Mouse (Mus musculus) ES-E14 (cell line): ENCODE measurements around the gene Prkar2b. TPM values are rescaled to one million over a fixed set of nuclear protein-coding genes. Genes with fewer than 3 reads are reported as not detected.

Experiments
- DNase-seq: peaks from one replicate; pipeline ENCODE4 v3.0.0-alpha.2; 2013; ENCODE audit warnings: low read depth, low spot score
- H3K27ac ChIP-seq: 2 replicates; pipeline ENCODE4 v1.5.1; 2012; ENCODE audit warnings: low read depth, mild to moderate bottlenecking, low read length, moderate library complexity, mixed read lengths; ENCODE audit not compliant: poor library complexity, insufficient read depth, severe bottlenecking
- H3K36me3 ChIP-seq: 2 replicates; pipeline ENCODE4 v1.6.1; 2012; ENCODE audit warnings: mild to moderate bottlenecking, low read length, moderate library complexity, mixed read lengths; ENCODE audit not compliant: control insufficient read depth, poor library complexity, insufficient read depth, severe bottlenecking
- H3K4me1 ChIP-seq, 2 experiments: fragments of 150-350 bp in 1 of 2; sonication (generic) in 1 of 2; 2 replicates each; pipeline ENCODE4 v1.6.1; 2012; ENCODE audit warnings: low read length in 2 of 2, mild to moderate bottlenecking in 1 of 2, mixed read lengths in 1 of 2; ENCODE audit not compliant: control insufficient read depth in 2 of 2, insufficient read depth in 2 of 2, poor library complexity in 1 of 2
- H3K4me3 ChIP-seq, 2 experiments: fragments of 150-350 bp in 1 of 2; sonication (generic) in 1 of 2; 2 replicates each; pipeline ENCODE4 v1.5.1; 2012; ENCODE audit warnings: low read length in 2 of 2, low read depth in 1 of 2, mild to moderate bottlenecking in 1 of 2, mixed read lengths in 1 of 2; ENCODE audit not compliant: insufficient read depth in 1 of 2, poor library complexity in 1 of 2, severe bottlenecking in 1 of 2
- H3K9ac ChIP-seq: 2 replicates; pipeline ENCODE4 v1.6.1; 2012; ENCODE audit warnings: low read depth, mild to moderate bottlenecking, low read length, mixed read lengths; ENCODE audit not compliant: poor library complexity, insufficient read depth, severe bottlenecking
- H3K9me3 ChIP-seq: fragments of 150-350 bp; sonication (generic); 2 replicates; pipeline ENCODE4 v1.6.1; 2012; ENCODE audit warnings: low read depth, mild to moderate bottlenecking, low read length; ENCODE audit not compliant: control insufficient read depth, insufficient read depth
- CHD2 ChIP-seq: IDR thresholded peaks from 2 replicates; pipeline ENCODE4 v1.6.1; 2014; ENCODE audit warnings: mild to moderate bottlenecking, low read depth, low read length, inconsistent platforms
- HCFC1 ChIP-seq: IDR thresholded peaks from 2 replicates; pipeline ENCODE4 v1.6.1; 2012; ENCODE audit warnings: low read length, inconsistent platforms, borderline replicate concordance; ENCODE audit not compliant: insufficient read depth
- MAFK ChIP-seq: IDR thresholded peaks from 2 replicates; pipeline ENCODE4 v1.6.1; 2014; ENCODE audit warnings: mild to moderate bottlenecking, low read depth, low read length, inconsistent platforms; ENCODE audit not compliant: insufficient read depth
- ZC3H11A ChIP-seq: IDR thresholded peaks from 2 replicates; pipeline ENCODE4 v1.6.1; 2012; ENCODE audit warnings: low read depth, mild to moderate bottlenecking, inconsistent platforms, low read length, borderline replicate concordance
- ZNF384 ChIP-seq: IDR thresholded peaks from 2 replicates; pipeline ENCODE4 v1.6.1; 2012; ENCODE audit warnings: low read depth, low read length, inconsistent platforms
- in situ Hi-C, 2 experiments: fragments of 600-800 bp; cut with MboI; formaldehyde crosslinking; loops; one replicate each; pipeline ENCODE4 v1.15.1; 2025; ENCODE audit warnings: low sequenced_read_pairs in 2 of 2, inconsistent platforms in 1 of 2; ENCODE audit not compliant: unreplicated experiment in 2 of 2
- total RNA-seq: library from RNA; depleted of rRNA; stranded (reverse); fragments of 300-350 nt; gene quantifications from 2 replicates; pipeline ENCODE4 v1.2.3, GENCODE M21; 2012

Prkar2b gene
- total RNA-seq, 1 experiment, result 3.1 TPM

DNA sequence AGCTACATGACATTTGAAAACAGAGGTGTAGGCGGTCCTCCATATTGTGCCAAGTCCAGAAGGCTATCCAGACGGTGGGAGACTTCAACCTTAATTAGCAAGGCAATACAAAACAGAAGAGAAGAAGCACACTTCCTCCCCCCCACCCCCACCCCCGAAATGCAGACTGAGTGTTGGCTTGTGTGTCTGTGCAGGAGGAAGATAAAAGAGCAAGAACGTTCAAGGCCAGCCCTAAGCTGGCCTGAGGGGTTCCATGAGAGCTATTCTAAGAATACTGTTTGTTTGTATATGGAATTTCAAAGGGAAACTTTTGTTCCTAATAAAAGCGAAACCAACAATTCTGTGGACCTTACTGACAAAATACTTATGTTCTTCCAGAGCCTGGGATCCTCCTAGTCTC, 23.5 kb upstream of the Prkar2b start:
- H3K9me3 ChIP-seq, result no peaks in the 10 kb centered on the region
- TF ChIP-seq ZC3H11A (no peak), HCFC1 (no peak), ZNF384 (no peak), CHD2 (no peak), MAFK (no peak)

DNA sequence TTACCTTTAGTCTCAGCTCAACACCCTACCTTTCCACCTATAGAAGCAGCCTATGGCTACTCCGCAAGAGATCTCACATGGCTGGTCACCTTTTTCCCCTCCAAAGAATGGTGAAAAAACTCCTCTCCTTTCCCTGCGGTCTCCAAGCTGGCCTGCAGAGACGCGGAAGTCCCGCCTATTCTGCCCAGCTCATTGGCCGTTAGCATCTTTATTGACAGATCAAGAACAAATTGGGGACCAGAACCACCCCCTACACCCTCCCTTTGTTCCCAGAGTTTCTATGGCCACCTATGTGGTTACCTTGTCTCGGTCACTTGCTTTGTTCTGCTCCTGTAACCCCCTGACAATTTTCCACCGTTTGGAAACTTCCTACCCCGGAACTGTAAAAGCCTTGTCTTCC, 19.6 kb upstream of the Prkar2b start:
- Histone ChIP-seq H3K36me3 (no peaks in the 10 kb centered on the region), H3K9ac (no peak overlapping the region)

More for the DNA sequence above, 23.5 kb upstream of the Prkar2b start:
- no peaks in the 10 kb centered on the region for H3K36me3 ChIP-seq
- H3K4me3 ChIP-seq, result no peak overlapping the region
- H3K4me1 ChIP-seq, result 0 out of 4 replicates have a peak, but pooled peaks cover 0 to 2% of the 10 kb centered on the region in 2 experiments
- in situ Hi-C loops, result no loop called here
- no peak overlapping the region for H3K9ac ChIP-seq
- DNase-seq, result no peak
- no peak overlapping the region for H3K27ac ChIP-seq

DNA sequence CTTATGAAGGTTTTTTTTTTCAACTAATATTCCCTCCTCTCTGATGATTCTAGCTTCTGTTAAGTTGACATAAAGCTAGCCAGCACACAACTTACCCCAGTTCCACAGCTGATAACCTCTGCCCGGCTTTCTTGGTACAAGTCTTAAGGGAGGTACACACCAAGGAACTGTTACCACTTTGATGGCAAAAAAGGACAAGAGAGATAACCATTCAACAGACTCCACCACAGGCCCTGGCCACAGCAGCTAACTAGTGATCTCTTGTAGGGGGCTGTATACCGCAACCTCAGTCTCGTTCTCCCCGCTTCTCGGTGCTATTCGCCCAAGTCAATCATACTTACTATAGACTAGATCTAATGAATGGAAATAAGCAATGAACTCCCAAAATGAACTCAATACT, 16.3 kb upstream of the Prkar2b start:
- TF ChIP-seq ZNF384 (no peak), HCFC1 (no peak), CHD2 (no peak), MAFK (no peak), ZC3H11A (no peak)
- Histone ChIP-seq H3K9ac (no peak overlapping the region), H3K4me3 (no peak overlapping the region), H3K27ac (no peak overlapping the region), H3K36me3 (no peaks in the 10 kb centered on the region), H3K4me1 (no peaks in the 10 kb centered on the region), H3K9me3 (no peaks in the 10 kb centered on the region)
- no peak for DNase-seq
- in situ Hi-C loops, result no loop called here

More for the DNA sequence above, 19.6 kb upstream of the Prkar2b start:
- Histone ChIP-seq H3K4me1 (0 out of 4 replicates have a peak, but pooled peaks cover 0 to 2% of the 10 kb centered on the region in 2 experiments), H3K27ac (no peak overlapping the region), H3K4me3 (peak overlapping the region in 1 of 2 experiments; percentile 38; a peak in 1 of 4 replicates), H3K9me3 (no peaks in the 10 kb centered on the region)
- DNase-seq, result no peak
- in situ Hi-C loops, result no loop called here
- TF ChIP-seq ZNF384 (no peak), CHD2 (no peak), MAFK (no peak), HCFC1 (no peak), ZC3H11A (no peak)

DNA sequence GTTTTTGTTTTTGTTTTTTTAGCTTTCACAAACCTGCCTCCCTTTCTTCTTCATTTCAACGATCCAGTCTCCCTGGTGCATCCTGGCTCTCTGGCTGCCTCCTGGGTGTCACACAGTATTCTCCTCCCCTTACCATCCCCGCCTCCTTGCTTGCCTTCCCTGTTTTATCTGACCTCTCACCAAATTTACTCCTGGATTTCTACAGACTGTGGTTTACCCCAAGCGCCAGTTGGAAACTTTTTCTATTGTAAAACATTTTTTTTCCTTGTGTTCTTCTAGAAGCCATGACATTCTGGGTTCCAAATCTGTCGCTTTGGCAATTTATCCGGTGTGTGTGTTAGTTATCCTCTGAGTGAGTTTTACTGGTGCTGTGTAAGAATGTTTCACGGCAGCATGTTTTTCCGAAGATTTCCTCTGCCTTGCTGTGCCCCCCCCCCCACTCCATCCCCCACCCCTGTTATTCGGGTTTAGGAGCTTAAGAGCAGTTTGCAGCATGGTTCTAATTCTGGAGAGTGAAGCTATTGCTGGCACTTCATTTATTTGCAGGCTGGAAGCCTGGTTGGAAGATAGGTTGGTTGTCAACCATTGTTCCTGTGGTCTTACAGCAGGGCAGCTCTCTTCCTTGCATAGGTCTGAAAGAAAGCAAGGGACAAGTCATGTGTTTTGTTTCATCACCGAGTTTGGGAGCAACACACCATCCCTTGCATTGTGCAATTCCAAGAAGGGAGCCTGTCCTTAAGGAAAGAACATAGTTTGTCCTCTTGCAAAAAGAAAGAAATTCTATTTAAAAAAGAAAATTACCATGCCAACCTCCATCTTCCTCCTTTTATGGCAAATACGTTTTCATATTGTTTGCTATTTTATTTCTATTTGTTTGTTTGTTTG, 15.0 kb upstream of the Prkar2b start:
- Histone ChIP-seq H3K36me3 (no peaks in the 10 kb centered on the region), H3K4me3 (no peak overlapping the region), H3K27ac (no peak overlapping the region), H3K9ac (no peak overlapping the region), H3K4me1 (no peaks in the 10 kb centered on the region), H3K9me3 (no peaks in the 10 kb centered on the region)
- in situ Hi-C loops, result no loop called here
- DNase-seq, result no peak
- no peak for TF ChIP-seq ZNF384

DNA sequence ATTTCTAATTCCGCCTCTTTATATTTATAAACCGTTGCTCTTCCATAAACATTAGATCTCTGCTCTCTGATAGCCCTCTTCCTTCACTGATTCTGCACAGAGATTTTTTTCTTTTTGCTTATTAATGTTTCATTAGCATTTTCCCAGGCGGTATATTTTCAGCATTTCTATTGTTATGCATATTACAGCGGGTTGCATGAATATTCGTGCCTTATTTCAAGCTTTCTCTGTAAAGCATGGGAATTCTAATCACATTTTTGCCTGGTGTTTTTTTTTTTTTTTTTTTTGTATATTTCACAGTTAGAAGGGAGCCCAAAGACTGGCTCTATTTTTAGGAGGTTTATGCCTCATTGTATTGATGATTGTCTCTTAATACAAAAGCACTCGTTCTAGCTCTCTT, 13.2 kb upstream of the Prkar2b start:
- no peak for DNase-seq
- in situ Hi-C loops, result no loop called here

More for the DNA sequence above, 13.2 kb upstream of the Prkar2b start:
- no peak overlapping the region for H3K9ac ChIP-seq
- no peak for TF ChIP-seq CHD2
- no peak for TF ChIP-seq ZC3H11A
- no peak for TF ChIP-seq ZNF384
- no peak for TF ChIP-seq HCFC1
- TF ChIP-seq MAFK, result no peak
- H3K27ac ChIP-seq, result no peak overlapping the region
- H3K4me1 ChIP-seq, result no peaks in the 10 kb centered on the region
- no peaks in the 10 kb centered on the region for H3K36me3 ChIP-seq
- no peak overlapping the region for H3K4me3 ChIP-seq
- H3K9me3 ChIP-seq, result no peaks in the 10 kb centered on the region
